Mouse (Mus musculus): ENCODE measurements around the gene Ncoa6. TPM values are rescaled to one million over a fixed set of nuclear protein-coding genes. Genes with fewer than 3 reads are reported as not detected.

Ncoa6 gene
- total RNA-seq, 2 experiments from 2014 or later = 11.6 to 11.8 TPM

DNA sequence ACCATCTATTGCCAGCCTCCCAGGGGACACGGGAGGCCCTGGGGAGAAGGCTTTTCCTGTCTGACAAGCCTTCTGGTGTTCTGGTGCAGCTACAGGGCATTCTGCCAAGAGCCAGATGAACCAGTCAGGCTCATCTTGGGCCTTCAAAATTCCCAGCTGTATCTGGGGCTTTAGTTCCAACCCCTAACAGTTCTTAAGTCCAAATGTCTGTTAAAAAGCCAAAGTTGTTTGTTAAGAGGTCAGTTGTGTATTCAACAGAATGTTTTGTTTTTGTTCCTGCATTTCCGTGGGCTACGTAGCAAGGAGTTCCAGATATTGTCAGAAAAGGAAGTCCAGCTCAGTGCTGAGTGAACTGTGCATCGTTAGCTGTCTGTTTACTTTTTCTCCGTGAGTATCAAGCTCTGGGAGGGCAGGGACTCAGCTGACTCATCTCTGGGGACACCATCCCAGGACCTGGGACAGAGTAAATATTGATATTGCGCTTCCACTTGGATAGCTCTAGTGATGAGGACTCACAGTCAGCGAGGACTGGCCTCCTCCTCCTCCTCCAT lies 104.3 kb downstream of the Ncoa6 start:
- peak; percentile 57 for DNase-seq (ENCODE audit: low spot score)

- no peak for DNase-seq (ENCODE audit: low spot score)
Measured at GRCm38 (mm10) chr2:155367635-155368284, 105.9 kb downstream of the Ncoa6 start.

GRCm38 (mm10) chr2:155357686-155358399 lies 115.9 kb downstream of the Ncoa6 start:
- DNase-seq (ENCODE audit: low spot score) = no peak

DNA sequence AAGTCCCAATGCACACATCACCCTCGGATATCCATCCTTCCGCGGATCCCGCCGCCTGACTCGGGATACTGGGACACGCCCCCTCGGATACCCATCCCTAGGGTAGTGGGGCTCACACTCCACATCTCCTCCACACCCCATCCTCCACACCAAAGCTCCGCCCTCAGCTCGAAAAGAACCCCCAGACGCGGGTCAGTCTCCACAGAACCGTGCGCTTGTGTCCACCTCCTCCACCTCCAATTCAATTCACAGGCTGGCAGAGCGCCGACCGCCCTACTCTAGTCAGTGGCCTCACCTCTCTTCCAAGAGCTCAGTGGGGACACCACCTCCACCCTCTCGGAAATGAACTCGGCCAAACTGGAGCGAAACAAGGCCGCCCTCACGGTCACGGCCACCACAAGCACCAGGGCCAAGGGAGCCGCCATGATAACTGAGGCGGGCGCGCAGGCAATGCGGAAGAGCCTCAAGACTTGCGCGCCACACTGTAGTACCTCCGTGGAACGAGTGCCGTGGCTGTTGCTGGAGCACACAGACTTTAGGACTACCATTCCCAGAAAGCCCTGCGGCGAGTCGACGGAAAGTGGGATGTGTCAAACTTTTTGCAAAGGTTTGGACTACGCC lies 116.6 kb downstream of the Ncoa6 start, which contains the start of gene Pigu:
Pigu (minus strand) TSS at position 460 of the 621 bp plus-strand sequence.
- DNase-seq (ENCODE audit: low spot score) = peak; percentile 96

GRCm38 (mm10) chr2:155354402-155354801 lies 119.3 kb downstream of the Ncoa6 start:
- DNase-seq (ENCODE audit: low spot score) = no peak

GRCm38 (mm10) chr2:155346670-155347069 lies 127.0 kb downstream of the Ncoa6 start:
- no peak for DNase-seq (ENCODE audit: low spot score)

Small RNA genes within 50 kb of the gene (microRNA-seq; reads per million reads assigned to microRNA genes)
- not detected for gene Mir695

Other genes with a start within 250 kb of the Ncoa6 start
- 100 to 1,000 TPM; 112 to 120 TPM for gene Dynlrb1, start 237.4 kb downstream of the Ncoa6 start, total RNA-seq (2021)
- gene Map1lc3a, start 197.6 kb downstream of the Ncoa6 start, total RNA-seq (2021) = 100 to 1,000 TPM; 233 to 274 TPM
- 10 to 100 TPM; 22.4 to 25.1 TPM for gene Pigu, start 116.5 kb downstream of the Ncoa6 start, total RNA-seq (2021)
- 100 to 1,000 TPM; 307 to 321 TPM for gene Trp53inp2, start 92.8 kb downstream of the Ncoa6 start, total RNA-seq (2021)
- gene Acss2, start 44.1 kb upstream of the Ncoa6 start, total RNA-seq (2021) = 10 to 100 TPM; 24.7 to 47.8 TPM
- 1 to 10 TPM; 1.1 to 1.4 TPM for gene Ggt7, start 44.3 kb upstream of the Ncoa6 start, total RNA-seq (2021)
- gene Gss, start 118.9 kb upstream of the Ncoa6 start, total RNA-seq (2021) = 1 to 10 TPM; 5.2 to 6.2 TPM
- gene Myh7b, start 137.3 kb upstream of the Ncoa6 start, total RNA-seq (2021) = 1 to 10 TPM; 4.5 to 7.3 TPM
- 10 to 100 TPM; 96.6 to 99.0 TPM for gene Trpc4ap, start 218.5 kb upstream of the Ncoa6 start, total RNA-seq (2021)

Measured in gastrocnemius, adult 18-20 months (tissue).